Mouse (Mus musculus) lung, postnatal 0 days (tissue): ENCODE data around the gene Mpped1.

Experiments used
- CTCF ChIP-seq: IDR thresholded peaks from 2 replicates; pipeline ENCODE4 v1.5.1; 2016; ENCODE audit warnings: antibody characterized with exemption, mild to moderate bottlenecking
- EP300 ChIP-seq: IDR thresholded peaks from 2 replicates; pipeline ENCODE4 v1.6.1; 2016; ENCODE audit warnings: antibody characterized with exemption, mild to moderate bottlenecking, control low read depth

DNA sequence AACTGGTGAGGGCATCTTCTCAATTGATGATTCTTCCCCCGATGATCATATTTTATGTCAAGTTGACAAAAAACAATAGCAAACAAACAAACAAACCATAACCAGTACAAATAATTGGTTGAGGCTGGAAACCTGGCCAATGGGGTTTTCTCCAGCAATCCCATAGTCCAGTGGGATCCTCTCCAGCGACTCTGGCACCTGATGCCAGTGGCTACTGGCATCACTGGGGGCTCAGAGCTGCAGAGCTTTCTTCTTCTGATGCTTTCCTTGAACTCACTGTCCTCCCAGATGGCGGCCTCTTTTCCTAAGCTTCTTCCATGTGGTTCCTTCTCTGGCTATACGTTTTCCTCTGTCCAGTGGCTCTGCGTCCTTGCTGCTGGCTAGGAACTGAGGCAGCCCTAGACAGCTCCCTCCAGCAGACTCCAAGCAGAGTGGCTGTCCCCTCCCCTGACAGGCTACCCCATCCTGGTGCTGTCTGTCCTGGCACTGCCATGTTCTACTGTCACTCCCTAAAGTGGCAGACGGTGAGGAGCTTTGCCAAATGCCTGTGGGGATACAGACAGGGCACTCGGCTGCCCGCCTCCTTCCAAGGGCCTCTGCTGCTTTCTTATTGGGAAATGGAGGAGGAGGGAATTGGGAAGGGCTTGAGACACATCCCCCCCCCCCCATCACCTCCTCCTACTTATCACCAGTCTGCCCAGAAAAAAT lies 7.8 kb upstream of the Mpped1 start:
- TF ChIP-seq EP300: no peak
- TF ChIP-seq CTCF: no peak
